Mouse (Mus musculus) intestine, postnatal 0 days (tissue): ENCODE results near the gene Lin7a. TPM values are rescaled to one million over a fixed set of nuclear protein-coding genes. Genes with fewer than 3 reads are reported as not detected.

Source experiments
- ATAC-seq: fragments of 200-750 bp; cut with Nextera tagmentation; 2 replicates; pipeline ENCODE4 v1.8.0; 2017; ENCODE audit warnings: mild to moderate bottlenecking, moderate TSS enrichment, moderate library complexity
- H3K27ac ChIP-seq: fragments of 300-500 bp; sonication (generic); 2 replicates; pipeline ENCODE4 v1.5.1; 2014; ENCODE audit warnings: mild to moderate bottlenecking, low read depth, low read length, moderate library complexity
- H3K27me3 ChIP-seq: fragments of 300-500 bp; sonication (generic); replicated peaks from 2 replicates; pipeline ENCODE4 v1.6.1; 2014; ENCODE audit warnings: low read length, mixed read lengths; ENCODE audit not compliant: control insufficient read depth, insufficient read depth
- H3K36me3 ChIP-seq: fragments of 300-500 bp; sonication (generic); 2 replicates; pipeline ENCODE4 v1.6.1; 2014; ENCODE audit warnings: mild to moderate bottlenecking, moderate library complexity; ENCODE audit not compliant: control insufficient read depth, insufficient read depth
- H3K4me1 ChIP-seq: fragments of 300-500 bp; sonication (generic); replicated peaks from 2 replicates; pipeline ENCODE4 v1.6.1; 2014; ENCODE audit warnings: antibody characterized with exemption, low read length, mixed read lengths; ENCODE audit not compliant: control insufficient read depth, insufficient read depth
- H3K4me2 ChIP-seq: fragments of 300-500 bp; sonication (generic); replicated peaks from 2 replicates; pipeline ENCODE4 v1.6.1; 2014; ENCODE audit warnings: low read depth, mild to moderate bottlenecking, moderate library complexity
- H3K4me3 ChIP-seq: fragments of 300-500 bp; sonication (generic); 2 replicates; pipeline ENCODE4 v1.5.1; 2014; ENCODE audit warnings: low read depth, low read length
- H3K9ac ChIP-seq: fragments of 300-500 bp; sonication (generic); 2 replicates; pipeline ENCODE4 v1.6.1; 2014; ENCODE audit warnings: mild to moderate bottlenecking, low read depth, low read length
- H3K9me3 ChIP-seq: fragments of 300-500 bp; sonication (generic); 2 replicates; pipeline ENCODE4 v1.6.1; 2016; ENCODE audit warnings: mixed run types; ENCODE audit not compliant: control insufficient read depth
- CTCF ChIP-seq: sonication (generic); IDR thresholded peaks from 2 replicates; pipeline ENCODE4 v1.5.1; 2016; ENCODE audit warnings: low read depth, mild to moderate bottlenecking, control low read depth, antibody characterized with exemption, moderate library complexity
- WGBS: fragments of 180-500 bp; shearing (Covaris S2); extraction: QIAGEN DNeasy Blood & Tissue Kit; methylation state at CpG from one replicate; pipeline ENCODE4 v1.1.7; 2014; 5-methylcytosine and 5-hydroxymethylcytosine counted together
- polyA plus RNA-seq: library from polyadenylated mRNA; unstranded; fragments of >200 nt; fragmentation: Nextera tagmentation; extraction: Ambion mirVana; gene quantifications from 2 replicates; pipeline ENCODE4 v1.2.1, GENCODE M21; 2015

Gene Lin7a
- polyA plus RNA-seq, 1 experiment from 2014 or later = 0.90 TPM

GRCm38 (mm10) chr10:107230851-107231130, 40.7 kb upstream of the Lin7a start:
- WGBS = 91% methylated on average over 1 of the region's 1 CpGs
- Histone ChIP-seq H3K27me3 (no peaks in the 10 kb centered on the region), H3K9me3 (no peaks in the 10 kb centered on the region), H3K27ac (no peak overlapping the region), H3K4me1 (no peaks in the 10 kb centered on the region), H3K4me2 (no peak overlapping the region), H3K36me3 (no peaks in the 10 kb centered on the region), H3K9ac (no peak overlapping the region), H3K4me3 (no peak overlapping the region)
- ATAC-seq = no peak
- TF ChIP-seq CTCF = no peak

- Histone ChIP-seq H3K9ac (no peak overlapping the region), H3K4me1 (no peaks in the 10 kb centered on the region), H3K9me3 (no peaks in the 10 kb centered on the region), H3K36me3 (no peaks in the 10 kb centered on the region), H3K4me3 (no peak overlapping the region), H3K27ac (no peak overlapping the region), H3K27me3 (no peaks in the 10 kb centered on the region), H3K4me2 (no peak overlapping the region)
- WGBS = 82% methylated on average over 4 of the region's 4 CpGs
- no peak for ATAC-seq
- no peak for TF ChIP-seq CTCF
Observed at GRCm38 (mm10) chr10:107231421-107232010, 40.0 kb upstream of the Lin7a start.

- no peaks in the 10 kb centered on the region for H3K36me3 ChIP-seq
- H3K9ac ChIP-seq = no peak overlapping the region
- H3K9me3 ChIP-seq = no peaks in the 10 kb centered on the region
- H3K4me3 ChIP-seq = no peak overlapping the region
- WGBS = 91% methylated on average over 2 of the region's 2 CpGs
- ATAC-seq = no peak
- no peaks in the 10 kb centered on the region for H3K27me3 ChIP-seq
- no peak for TF ChIP-seq CTCF
- H3K4me2 ChIP-seq = no peak overlapping the region
- H3K27ac ChIP-seq = no peak overlapping the region
- H3K4me1 ChIP-seq = no peaks in the 10 kb centered on the region
Observed at GRCm38 (mm10) chr10:107232491-107233110, 38.9 kb upstream of the Lin7a start.

GRCm38 (mm10) chr10:107233221-107233620, 38.3 kb upstream of the Lin7a start:
- TF ChIP-seq CTCF = no peak
- no peak overlapping the region for H3K27ac ChIP-seq
- no peaks in the 10 kb centered on the region for H3K27me3 ChIP-seq
- H3K4me3 ChIP-seq = no peak overlapping the region
- H3K4me1 ChIP-seq = no peaks in the 10 kb centered on the region
- WGBS = 86% methylated on average over 2 of the region's 2 CpGs
- no peak overlapping the region for H3K9ac ChIP-seq
- no peaks in the 10 kb centered on the region for H3K9me3 ChIP-seq
- ATAC-seq = no peak
- no peak overlapping the region for H3K4me2 ChIP-seq
- no peaks in the 10 kb centered on the region for H3K36me3 ChIP-seq

GRCm38 (mm10) chr10:107233825-107234224, 37.7 kb upstream of the Lin7a start:
- no peak for ATAC-seq
- no peak for TF ChIP-seq CTCF
- Histone ChIP-seq H3K27me3 (no peaks in the 10 kb centered on the region), H3K9ac (no peak overlapping the region), H3K4me2 (no peak overlapping the region), H3K36me3 (no peaks in the 10 kb centered on the region), H3K4me1 (no peaks in the 10 kb centered on the region), H3K27ac (no peak overlapping the region), H3K9me3 (no peaks in the 10 kb centered on the region), H3K4me3 (no peak overlapping the region)
- 92% methylated on average over 4 of the region's 4 CpGs for WGBS

GRCm38 (mm10) chr10:107234421-107235400, 36.8 kb upstream of the Lin7a start:
- no peaks in the 10 kb centered on the region for H3K9me3 ChIP-seq
- H3K4me3 ChIP-seq = no peak overlapping the region
- H3K9ac ChIP-seq = no peak overlapping the region
- no peaks in the 10 kb centered on the region for H3K27me3 ChIP-seq
- H3K36me3 ChIP-seq = no peaks in the 10 kb centered on the region
- TF ChIP-seq CTCF = no peak
- no peaks in the 10 kb centered on the region for H3K4me1 ChIP-seq
- H3K27ac ChIP-seq = no peak overlapping the region
- ATAC-seq = no peak
- 82% methylated on average over 7 of the region's 7 CpGs for WGBS
- no peak overlapping the region for H3K4me2 ChIP-seq
